Mouse (Mus musculus) A20 (cell line): Measurements from ENCODE around the gene Crybg2.

Source experiments
- DNase-seq: peaks from one replicate; pipeline ENCODE4 v3.0.0-alpha.2; 2011; ENCODE audit warnings: low read depth, low spot score

The Crybg2 gene

DNA sequence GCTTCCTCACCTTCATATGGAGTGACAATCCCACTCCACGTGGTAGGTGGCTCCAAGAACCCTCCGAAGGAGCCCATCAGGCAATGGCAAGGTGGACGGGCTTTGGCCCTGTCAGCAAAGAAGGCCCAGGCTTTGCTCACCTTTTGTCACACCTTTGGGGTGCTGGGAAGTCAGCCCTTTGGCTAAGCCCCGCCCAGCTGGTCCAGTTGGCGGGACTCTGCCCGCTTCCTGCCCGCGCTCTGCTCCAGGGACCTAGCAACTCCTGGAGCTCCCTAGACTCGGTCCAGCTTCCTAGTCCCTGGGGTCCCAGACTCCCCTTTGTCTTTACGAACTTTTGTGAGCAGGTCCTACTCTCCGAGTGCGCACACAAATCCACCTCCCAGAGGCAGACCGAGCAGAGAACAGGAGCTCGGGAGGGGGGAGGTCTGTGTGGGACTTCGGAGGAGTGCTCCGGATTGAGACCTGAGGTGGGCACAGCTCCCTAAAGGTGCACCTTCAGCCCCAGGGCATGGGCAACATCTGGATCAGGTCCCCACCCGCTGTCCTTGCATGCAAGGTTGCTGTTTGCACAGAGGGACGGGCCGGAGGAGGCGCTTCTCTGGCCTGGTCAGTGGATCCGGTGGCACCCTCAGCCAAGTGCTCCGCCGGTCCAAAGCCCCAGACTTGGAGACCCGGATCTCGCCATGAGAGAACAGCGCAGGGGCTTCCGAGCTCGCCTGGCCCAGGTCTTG, at the start of gene Crybg2:
Crybg2 (plus strand) TSS at position 681 of the 731 bp plus-strand sequence.
- DNase-seq, result no peak

DNA sequence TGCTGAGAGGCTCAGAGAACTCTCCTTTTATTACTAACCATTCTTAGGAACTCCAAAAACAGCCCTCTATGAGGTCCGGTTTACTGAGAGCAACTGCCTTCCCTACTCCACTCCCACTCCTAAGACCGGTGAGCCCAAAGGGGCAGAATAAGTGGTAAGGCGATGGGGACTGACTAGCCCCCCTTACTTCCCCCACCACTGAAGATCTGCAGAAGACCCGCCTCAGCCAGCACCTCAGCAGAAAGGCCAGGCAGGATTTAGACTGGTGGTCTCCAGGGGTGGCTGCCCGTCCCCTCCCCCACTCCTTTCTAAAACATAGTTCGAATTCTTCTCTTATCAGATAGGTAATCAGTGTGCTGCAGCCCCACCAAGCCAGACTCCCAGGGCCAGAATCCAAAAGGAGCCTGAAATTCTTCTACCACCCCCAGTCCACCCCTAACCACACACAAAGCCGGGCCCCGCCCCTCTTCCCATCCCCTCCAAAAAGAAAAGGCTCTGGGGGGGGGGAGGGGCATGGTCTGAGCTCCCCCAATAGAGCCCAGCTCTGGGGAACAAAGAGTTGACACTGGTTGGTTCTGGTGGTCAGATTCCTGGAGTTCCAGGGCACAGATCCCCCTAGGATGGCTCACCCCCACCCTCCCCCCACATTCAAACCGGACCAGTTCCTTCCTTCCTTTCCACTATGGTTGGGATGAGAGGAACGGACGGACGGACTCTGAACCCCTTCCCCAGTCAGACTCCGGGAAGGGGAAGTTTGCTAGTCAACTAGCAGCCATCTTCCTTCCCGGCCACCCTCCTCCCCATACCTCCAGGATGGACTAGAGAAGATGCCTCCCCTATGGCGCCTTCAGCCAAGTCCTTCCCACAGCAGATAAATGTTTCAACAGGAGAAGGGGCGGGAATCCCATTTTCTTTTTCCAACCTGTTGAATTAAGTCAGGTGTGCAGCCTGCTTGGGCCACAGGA, 48.9 kb upstream of the Crybg2 start:
- DNase-seq, result no peak

DNA sequence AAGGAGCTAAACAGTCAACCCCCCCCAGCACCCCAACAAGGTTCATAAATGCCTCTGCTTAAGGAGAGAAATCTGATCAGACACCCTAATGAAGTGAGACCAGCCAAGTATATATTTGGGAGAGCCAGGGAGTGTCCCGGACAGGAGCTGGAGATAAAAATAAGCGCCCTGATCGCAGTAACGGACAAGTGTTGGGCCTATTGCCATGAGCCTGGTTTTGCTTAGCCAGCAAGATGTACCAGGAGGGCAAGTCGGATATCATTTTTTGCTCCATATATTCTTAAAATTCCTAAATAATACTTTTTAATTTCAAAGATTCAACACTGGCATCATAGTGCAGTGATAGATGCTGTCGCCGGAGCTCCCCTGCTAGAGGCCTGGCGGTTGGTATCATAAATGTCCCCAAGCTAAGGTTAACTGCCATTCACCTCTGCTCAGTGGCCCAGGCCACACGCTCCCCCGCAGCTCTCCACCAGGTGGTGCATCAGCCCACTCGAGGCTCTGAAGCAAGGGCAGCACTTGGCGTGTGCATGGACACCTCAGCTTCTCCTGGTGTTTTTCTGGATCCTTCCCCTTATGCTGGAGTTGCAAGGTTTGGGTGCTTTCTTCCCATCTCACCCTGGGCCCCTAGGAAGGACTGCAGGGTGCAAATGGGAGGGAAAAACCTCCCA, 47.6 kb upstream of the Crybg2 start:
- peak; percentile 53 for DNase-seq

DNA sequence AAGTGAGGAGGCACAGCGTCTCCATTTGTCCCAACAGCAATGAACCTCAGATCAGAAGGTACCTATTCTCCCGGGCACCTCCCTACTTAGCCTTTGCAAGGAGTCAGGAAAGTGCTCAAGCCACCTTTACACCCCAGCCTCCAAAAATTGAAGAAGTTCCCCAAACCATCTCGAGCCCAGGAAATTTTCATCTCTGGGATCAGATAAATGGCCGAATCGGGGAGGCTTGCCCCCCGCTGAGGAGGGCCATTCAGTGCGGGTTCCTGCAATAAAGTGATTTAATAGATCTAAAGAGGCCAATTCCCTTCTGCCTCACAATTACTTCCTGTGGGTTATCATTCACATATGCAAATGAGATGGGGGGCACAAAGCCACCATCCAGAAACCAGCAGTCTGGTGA, 44.4 kb upstream of the Crybg2 start:
- DNase-seq, result no peak

DNA sequence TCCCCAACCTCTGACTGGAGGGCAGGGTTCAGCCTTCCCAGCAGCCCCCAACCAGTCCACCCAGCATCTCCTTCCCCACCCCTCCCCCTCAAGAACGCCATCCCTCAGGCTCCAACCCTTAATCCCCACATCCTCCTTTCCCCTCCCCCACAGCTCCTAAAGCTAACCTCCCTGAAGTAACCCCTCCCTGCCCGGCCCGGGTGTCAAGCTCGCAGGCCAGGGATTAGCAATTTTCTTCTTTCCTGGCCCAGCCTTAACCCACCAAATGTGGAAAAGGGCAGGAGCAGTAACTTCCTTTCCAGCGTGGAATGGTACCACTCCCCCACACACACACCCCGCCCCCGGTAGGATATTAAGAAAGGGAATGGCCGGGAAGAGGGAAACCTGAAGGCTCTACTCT, 43.8 kb upstream of the Crybg2 start:
- no peak for DNase-seq

DNA sequence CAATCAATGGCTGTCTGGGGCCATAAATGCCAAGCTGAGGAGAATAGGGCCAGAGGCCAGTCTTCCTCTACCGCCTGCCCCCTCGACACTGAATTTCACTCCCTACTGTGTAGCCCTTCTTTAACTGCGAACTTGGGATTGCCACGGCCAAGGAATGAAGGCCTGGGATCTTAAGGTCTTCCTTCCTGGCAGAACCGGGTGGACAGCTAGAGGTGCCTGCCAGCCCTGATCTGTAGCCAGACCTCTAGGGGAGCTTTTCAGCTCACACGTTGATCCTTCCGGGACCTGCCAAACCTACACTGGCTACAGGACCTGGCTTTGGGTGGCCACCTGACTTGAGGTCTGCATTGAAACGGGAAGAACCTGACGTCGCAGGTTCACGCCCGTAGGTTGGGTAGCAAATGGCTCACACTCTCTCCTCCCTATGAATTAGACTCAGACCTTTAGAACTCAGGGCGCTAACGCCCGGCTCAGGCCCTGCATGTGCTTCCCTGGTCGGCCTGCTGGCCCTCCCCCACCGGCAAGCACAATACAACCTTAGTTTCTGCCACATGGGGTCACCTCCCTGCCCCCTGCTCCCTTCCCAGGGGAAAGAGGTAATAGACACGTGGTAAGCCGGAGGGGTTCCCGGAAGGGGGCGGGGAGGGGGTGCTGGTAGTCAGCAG, 43.3 kb upstream of the Crybg2 start:
- DNase-seq, result no peak

DNA sequence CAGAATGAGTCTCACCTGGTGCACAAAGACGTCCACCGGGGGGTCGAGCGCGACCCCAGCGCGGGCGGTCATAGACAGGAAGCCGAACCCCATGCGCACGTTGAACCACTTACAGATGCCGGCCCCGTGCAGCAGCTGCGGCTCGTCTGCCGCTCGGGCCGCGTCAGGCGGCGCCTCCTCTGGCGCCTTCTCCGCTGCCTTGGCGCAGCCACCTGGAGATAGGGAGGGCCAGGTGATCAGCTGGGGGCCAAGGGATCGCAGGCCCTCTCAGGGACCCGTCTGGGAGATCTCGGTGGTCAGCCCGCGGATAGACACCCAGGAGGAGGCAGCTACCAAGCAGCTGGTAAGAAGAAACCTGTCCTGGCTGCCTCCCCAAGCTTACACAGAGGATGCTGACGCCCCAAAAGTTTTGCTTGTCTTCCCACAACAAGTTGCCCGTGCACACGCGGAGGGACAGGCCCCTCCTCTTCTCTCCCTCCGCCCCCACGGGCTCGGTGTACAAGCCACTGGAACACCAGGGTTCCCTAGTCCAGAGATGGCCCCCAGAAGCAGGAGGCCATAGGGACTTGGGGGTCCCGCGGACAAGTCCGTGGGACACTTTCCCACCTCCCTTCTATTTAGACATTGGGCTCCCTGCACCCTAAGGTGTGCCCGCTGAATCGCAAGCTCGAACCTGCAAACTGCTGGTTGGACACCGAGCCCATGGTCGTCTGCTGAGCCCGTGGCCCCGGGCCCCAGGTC, 42.4 kb upstream of the Crybg2 start:
- DNase-seq, result no peak

DNA sequence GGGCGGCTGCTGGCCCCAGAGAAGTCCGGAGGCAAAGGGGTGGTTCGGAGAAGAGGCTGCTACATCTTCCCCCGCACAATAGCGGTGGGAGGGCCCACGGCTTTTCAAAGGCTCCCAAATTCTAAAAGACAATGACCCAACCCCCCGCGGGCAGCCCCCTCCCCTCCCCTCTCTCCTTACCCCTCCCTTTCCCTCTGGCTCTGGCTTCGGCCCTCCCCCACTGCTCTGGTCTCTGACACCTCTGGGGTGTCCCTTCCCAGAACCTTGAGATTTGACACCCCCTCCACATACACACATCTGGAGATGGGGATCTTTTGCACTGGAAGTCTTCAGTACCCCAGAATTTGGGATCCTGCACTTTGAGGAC, 41.9 kb upstream of the Crybg2 start, which contains the start of gene Lin28a:
Lin28a (minus strand) TSS at position 63 of the 367 bp plus-strand sequence.
- DNase-seq, result no peak

DNA sequence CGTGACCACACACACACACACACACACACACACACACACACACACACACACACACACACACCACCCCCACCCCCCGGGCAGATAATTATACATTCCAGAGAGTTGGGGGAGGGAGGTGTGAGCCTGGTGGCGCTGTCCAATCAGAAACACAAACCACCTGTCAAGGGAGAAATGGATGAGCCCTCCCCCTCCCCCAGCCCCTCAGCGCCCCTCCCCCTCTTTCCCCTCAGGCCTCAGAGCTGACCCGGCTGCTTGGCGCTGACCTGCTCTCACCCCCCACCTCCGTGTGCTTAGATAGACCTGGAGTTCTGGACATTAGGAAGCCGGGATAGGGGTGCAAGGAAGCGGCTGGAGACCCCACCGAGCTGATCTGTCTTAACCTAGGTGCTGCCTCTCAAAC, 41.4 kb upstream of the Crybg2 start:
- DNase-seq, result no peak

DNA sequence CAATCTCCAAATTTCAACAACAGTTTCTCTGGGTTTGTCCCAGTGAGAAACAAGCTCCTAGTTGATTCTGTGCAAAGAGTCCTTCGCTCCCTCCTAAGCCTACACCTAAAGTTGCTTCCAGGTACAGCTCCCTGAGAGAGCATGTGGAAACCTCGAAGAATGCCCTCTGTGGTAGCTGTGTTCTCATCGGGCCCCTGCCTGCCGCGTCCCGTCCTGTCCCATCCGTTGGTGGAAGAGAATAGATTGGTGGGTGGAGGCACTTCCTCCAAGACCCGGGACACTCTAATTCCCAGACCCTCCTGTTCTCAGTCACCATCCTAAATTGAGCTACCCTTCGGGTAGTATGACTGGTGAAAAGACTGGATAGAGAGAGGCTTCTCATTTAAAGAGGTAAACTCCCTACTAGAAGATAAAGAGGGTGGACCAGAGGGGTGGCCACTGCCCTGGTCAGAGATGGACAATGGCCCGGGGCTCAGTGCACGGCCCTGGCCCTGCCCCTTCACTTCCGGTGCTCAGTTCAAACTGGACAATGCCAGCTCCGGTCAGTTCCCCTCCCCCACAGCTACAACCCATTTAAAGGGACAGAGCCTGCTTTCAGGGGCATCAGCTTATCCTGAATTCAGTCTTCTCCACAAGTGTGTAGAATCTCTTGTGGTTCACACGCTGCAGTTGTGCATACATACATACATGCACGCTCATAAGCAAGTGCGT, 40.8 kb upstream of the Crybg2 start:
- no peak for DNase-seq

DNA sequence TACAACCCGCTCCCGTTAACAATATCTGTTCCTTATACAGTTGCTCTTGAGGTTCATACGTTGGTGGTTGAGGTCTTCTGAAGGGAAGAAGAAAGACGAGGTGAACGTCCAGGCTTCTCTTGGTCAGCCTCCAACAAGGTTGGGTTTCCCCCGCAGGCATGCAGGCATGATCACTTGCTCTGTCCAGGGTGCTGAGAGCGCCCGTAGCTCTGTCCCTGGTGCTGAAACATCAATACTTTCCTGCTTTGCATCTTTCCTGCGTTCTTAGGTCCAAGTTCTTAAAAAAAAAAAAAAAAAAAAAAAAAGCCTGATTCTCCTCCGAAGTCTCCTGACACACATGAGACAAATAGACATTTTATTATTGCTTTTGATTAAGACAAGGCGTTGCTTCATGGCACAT, 40.0 kb upstream of the Crybg2 start:
- peak; percentile 53 for DNase-seq

DNA sequence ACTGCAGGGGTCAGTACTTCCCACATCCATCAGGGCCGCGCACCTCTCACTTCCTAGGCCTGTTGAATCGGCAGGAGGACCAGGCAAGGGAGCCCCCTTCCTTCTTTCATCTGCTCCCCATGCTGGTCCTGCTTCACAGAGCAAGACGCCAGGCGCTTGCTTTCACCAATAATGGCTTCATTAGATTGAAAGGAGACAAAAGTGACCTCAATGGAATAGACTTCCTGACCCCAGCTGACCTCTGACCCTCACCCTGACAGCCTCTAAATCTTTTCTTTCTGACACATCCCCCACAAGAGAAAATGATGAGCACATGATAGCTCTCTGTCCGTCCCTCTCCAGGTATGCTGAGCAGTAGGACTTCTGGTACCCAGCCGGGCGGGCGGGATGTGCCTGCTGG, 34.8 kb upstream of the Crybg2 start:
- DNase-seq, result no peak

DNA sequence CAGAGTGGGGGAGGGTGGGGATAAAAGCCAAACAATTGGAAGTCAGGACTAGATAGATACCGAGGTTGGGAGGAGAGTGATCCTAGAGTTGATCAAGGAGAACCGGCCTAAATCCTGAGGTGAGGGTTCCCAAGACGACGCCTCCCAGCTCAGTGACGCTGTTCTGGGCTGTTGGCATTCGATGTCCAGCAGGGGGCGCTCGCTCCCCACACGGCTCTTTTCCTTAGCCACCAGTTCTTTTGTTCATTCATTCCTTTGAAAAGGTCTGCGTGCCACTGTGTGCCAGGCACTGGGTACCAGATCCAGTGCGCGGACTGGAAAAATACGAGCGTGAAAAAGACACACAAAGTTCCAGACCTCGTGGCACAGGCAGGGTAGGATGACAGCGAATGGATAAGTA, 24.7 kb upstream of the Crybg2 start:
- DNase-seq, result peak; percentile 63

DNA sequence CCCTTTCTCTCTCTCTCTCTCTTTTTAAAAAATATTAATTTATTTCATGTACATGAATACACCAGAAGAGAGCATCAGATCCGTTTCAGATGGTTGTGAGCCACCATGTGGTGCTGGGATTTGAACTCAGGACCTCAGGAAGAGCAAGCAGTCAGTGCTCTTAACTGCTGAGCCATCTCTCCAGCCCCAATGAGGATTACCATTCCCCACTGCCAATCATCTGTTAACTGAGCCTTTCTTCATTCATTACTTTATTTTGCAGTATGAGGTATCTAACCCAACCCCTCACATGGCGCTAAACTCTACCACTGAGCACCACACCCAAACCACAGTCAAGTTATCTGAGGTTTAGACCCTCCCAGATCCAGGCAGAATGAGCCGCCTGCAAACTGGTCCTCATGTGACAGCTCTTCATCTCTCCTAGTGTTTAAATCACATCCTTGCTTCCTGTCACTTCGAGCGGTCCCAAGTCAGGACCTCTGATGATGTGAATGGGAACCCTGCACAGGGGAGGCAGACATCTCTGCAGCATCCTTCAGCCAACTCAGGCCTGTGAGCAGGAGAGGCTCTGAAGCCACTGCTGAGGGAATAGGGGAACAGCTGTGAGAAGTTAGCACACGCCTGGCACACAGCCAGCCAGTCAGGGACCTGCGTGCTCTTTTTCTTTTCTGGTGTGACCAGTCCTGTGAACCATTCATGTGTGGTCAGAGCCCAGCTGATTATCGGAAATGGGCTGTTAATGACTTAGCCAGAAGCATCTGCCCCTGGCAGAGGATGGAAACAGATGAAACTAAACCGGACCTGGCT, 19.1 kb upstream of the Crybg2 start:
- no peak for DNase-seq

DNA sequence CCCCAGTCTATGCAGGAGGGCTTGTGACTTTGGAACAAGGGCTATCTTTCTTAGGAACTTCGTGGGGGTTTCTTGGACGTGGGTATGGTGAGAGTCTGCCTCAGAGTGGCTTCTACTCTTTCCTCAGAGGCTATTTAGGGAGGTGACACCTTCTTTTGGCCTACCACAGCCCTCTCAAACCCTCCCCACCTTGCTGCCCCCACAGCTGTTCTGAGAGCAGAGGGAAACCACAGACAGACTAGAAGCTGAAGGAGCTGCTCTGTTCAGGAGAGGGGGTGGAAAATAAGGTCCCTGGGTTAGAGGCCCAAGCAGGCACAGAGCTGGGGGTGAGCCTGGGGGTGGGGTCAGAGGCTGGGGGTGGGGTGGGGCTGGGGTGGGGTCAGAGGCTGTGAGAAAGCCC, 17.6 kb upstream of the Crybg2 start:
- DNase-seq, result no peak

DNA sequence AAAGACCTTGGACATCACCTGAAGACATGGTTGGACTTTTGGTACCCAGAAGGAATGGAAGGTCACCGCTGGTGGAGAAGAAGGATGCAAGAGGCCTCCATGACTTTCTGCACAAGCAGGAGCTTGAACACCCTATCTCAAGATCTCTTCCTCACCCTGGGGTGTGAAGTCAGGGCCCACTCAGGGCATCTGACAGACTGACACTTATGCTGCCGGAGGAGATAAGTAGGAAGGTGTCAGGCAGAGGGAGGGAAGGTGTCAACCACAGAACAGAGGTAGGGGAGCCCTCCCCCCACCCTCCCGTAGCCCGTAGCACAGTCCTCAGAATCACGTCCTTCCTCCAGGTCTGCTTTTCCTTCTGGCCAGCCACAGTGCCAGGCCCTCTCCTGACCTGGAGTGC, 13.0 kb upstream of the Crybg2 start:
- DNase-seq, result no peak

DNA sequence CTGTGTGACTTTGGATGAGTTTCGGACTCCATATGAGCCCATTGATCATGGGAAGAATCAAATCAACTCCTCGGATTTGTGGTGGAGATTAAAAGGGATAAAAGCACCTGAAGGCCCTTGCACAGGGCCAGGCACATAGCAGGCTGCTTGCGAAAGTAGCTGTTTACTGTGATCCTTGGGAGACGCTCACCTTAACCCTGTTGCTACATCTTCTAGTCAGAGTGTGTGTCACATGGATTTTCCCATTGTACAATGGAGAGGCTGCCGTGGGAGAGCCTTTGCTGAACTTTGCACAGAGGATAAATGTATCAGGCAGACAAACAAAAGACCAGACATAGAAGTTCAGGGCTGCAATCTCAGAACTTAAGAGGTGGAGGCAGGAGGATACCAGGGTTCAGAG, 8.7 kb upstream of the Crybg2 start:
- DNase-seq, result no peak

DNA sequence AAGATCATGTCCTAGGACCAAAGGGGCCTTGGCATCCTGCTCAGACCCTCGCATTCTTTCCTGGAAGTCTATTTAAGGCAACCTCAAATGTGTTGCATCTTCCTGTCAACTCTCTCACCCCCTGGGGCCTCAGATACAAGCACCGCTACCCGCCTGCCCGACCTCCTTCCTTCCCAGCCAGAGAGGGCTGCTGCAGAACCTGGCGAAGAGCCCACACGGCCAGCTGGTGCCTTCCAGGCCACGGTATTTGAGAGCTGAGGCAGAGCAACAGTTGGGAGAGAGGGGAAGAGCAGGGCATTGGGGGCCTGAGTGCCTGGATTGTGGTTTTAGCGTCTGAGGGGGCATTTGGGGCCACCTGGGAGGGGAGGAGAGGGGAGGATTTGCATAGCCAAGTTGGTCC, 8.1 kb upstream of the Crybg2 start:
- DNase-seq, result no peak

DNA sequence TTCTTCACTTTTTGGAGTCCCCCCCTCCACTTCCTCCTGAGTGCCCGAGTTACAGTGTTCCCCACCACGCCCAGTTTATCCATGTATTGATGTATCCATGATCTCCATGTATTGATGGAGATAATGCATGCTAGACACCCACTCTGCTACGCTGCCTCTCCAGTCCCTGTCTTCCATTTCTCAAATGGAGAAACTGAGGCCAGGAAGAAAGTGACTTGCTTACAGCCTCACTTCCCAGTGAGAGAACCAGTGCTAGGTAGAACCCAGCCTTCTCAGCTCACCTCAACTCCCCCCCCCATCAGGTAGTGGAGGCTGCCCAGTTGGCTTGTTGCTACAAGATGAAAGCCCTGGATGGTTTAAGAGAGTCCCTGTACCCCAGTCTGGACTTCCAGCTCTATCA, 7.1 kb upstream of the Crybg2 start, which contains the start of gene Zfp683:
Zfp683 (plus strand) TSS at position 301 of the 400 bp plus-strand sequence.
- DNase-seq, result no peak
